In the genomic region with DNA sequence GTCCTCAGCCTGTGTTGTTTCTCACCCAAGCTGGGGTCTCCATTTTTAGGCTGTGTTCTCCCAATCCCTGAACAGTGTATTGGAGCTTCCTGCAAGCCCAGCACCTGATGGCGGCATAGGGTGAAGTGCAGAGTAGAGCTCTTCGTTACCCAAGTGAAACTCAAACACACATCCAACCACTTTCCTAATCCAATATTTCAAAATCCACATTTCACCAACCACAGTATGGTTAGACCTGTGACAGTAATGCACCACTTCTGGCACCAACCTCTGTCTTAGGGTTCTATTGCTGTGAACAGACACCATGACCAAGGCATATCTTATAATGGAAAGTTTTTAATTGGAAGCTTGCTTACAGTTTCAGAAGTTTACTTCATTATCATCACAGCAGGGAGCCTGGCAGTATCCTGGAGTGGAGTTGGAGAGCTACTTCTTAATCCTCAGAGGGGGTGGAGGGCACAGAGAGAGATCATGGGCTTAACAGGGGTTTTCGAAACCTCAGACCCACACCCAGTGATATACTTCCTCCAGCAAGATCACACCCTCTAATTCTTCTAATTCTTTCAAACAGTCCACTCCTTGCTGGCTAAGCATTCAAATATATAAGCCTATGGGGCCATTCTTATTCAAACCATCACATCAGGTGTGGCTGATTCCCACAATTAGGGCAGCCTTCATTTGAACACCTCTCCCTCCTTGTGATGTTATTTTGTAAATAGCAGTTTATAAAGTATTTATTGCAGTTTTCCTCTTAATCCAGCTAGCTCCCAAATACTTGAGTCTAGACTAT, we compare ENCODE assay signal across 29 mouse cellular contexts. TPM values are rescaled to one million over a fixed set of nuclear protein-coding genes. Genes with fewer than 3 reads are reported as not detected.
DNase-seq lines count a peak whose midpoint lies in the region; ATAC-seq and TF ChIP-seq lines count a peak whose summit lies in the region.
"Had no signal": no experiment of that assay in that cellular context is flagged by ENCODE, and none has a peak within 500 bp of the region (broad histone marks: within the 10 kb centered on the region; RNA-seq: fewer than 3 reads in every experiment).

No protein-coding gene starts in this region.

- no peaks in the 10 kb centered on the region for H3K9me3 ChIP-seq in MEL (replicated peaks; ENCODE audit: insufficient read depth, low read length)
- no peaks in the 10 kb centered on the region for H3K9me3 ChIP-seq in liver, embryonic 15.5 days (replicated peaks)
- H3K9me3 ChIP-seq: embryonic facial prominence, embryonic 15.5 days; forebrain, embryonic 15.5 days; hindbrain, embryonic 13.5 days; kidney, embryonic 15.5 days; limb, embryonic 15.5 days; midbrain, embryonic 12.5 days had no signal

- no peak for TF ChIP-seq RAD21 in MEL (IDR thresholded peaks at IDR 0.05; ENCODE audit: low read depth, low read length)

- TF ChIP-seq POLR2A in MEL (IDR thresholded peaks at IDR 0.05; ENCODE audit: control insufficient read depth in 1 of 2, insufficient read depth in 1 of 2, low read depth in 1 of 2, low read length in 2 of 2, poor library complexity in 1 of 2) (no peak), myocyte (IDR thresholded peaks at IDR 0.05; ENCODE audit: insufficient read length, low read depth) (no peak)

- no peak for ATAC-seq in liver, embryonic 15.5 days (ENCODE audit: insufficient read depth)
- ATAC-seq: forebrain, embryonic 15.5 days had no signal

- H3K79me2 ChIP-seq in MEL (ENCODE audit: control insufficient read depth, insufficient read depth, low read length, poor library complexity): peaks cover 2% of the 10 kb centered on the region; the same call in 1 of the 2 replicates
- H3K79me2 ChIP-seq in myocyte (ENCODE audit: control insufficient read depth, insufficient read depth): no peaks in the 10 kb centered on the region

- no peaks in the 10 kb centered on the region for H3K27me3 ChIP-seq in MEL (ENCODE audit: control insufficient read depth in 1 of 2, insufficient read depth in 2 of 2, low read length in 2 of 2)
- H3K27me3 ChIP-seq in liver, embryonic 15.5 days: 0 out of 2 replicates have a peak, but pooled peaks cover 3% of the 10 kb centered on the region
- H3K27me3 ChIP-seq in myocyte (ENCODE audit: control insufficient read depth, insufficient read depth, insufficient read length): no peaks in the 10 kb centered on the region
- H3K27me3 ChIP-seq: embryonic facial prominence, embryonic 15.5 days; forebrain, embryonic 15.5 days; hindbrain, embryonic 13.5 days; kidney, embryonic 15.5 days; limb, embryonic 15.5 days; midbrain, embryonic 12.5 days had no signal

- peak overlapping the region; percentile 26 to 68; a peak in 3 of 4 replicates for H3K4me3 ChIP-seq in MEL (ENCODE audit: control insufficient read depth in 1 of 2, insufficient read depth in 1 of 2, low read depth in 2 of 2, low read length in 2 of 2)
- no peak overlapping the region for H3K4me3 ChIP-seq in liver, embryonic 15.5 days (replicated peaks)
- no peak overlapping the region for H3K4me3 ChIP-seq in myocyte
- H3K4me3 ChIP-seq: embryonic facial prominence, embryonic 15.5 days; forebrain, embryonic 15.5 days; heart, adult 2 months; hindbrain, embryonic 13.5 days; kidney, embryonic 15.5 days; left cerebral cortex, adult 2 months; limb, embryonic 15.5 days; midbrain, embryonic 12.5 days had no signal

- no peak overlapping the region for H3ac ChIP-seq in myocyte (ENCODE audit: control insufficient read depth, insufficient read length)

- H3K4me1 ChIP-seq in MEL (ENCODE audit: control insufficient read depth in 1 of 2, insufficient read depth in 2 of 2, low read length in 2 of 2): peaks cover 0 to 11% of the 10 kb centered on the region in 2 experiments; a peak in 3 of 4 replicates
- no peaks in the 10 kb centered on the region for H3K4me1 ChIP-seq in liver, embryonic 15.5 days (replicated peaks)
- H3K4me1 ChIP-seq: embryonic facial prominence, embryonic 15.5 days; forebrain, embryonic 15.5 days; hindbrain, embryonic 13.5 days; kidney, embryonic 15.5 days; limb, embryonic 15.5 days; midbrain, embryonic 12.5 days had no signal

- no peak overlapping the region for H3K27ac ChIP-seq in MEL (ENCODE audit: control insufficient read depth, low read depth, low read length)
- H3K27ac ChIP-seq in liver, embryonic 15.5 days (replicated peaks): no peak overlapping the region
- H3K27ac ChIP-seq: embryonic facial prominence, embryonic 15.5 days; forebrain, embryonic 15.5 days; heart, adult 2 months; hindbrain, embryonic 13.5 days; kidney, embryonic 15.5 days; left cerebral cortex, adult 2 months; limb, embryonic 15.5 days; midbrain, embryonic 12.5 days; stomach, postnatal 0 days had no signal

- peak overlapping the region; percentile 10; the same call in 1 of the 2 replicates for H3K4me2 ChIP-seq in liver, embryonic 15.5 days
- H3K4me2 ChIP-seq in myocyte (ENCODE audit: low read depth): peak overlapping the region; percentile 22
- H3K4me2 ChIP-seq: embryonic facial prominence, embryonic 15.5 days; forebrain, embryonic 15.5 days; hindbrain, embryonic 13.5 days; kidney, embryonic 15.5 days; limb, embryonic 15.5 days; lung, embryonic 14.5 days; midbrain, embryonic 12.5 days had no signal

- intact Hi-C loops in heart, postnatal 36 days (cut with DNase I): no loop called here

- no peak for TF ChIP-seq EP300 in MEL (IDR thresholded peaks at IDR 0.05; ENCODE audit: low read depth in 1 of 2, low read length in 2 of 2)

- WGBS in liver, embryonic 15.5 days (ENCODE audit: insufficient replicate concordance): 86% methylated on average over 3 of the region's 3 CpGs

- no peak for TF ChIP-seq CTCF in MEL (IDR thresholded peaks at IDR 0.05 in 2 of 3, conservative IDR thresholded peaks at IDR 0.05 in 1 of 3; ENCODE audit: control insufficient read depth in 1 of 3, insufficient read depth in 1 of 3, low read depth in 2 of 3, low read length in 3 of 3, poor library complexity in 1 of 3, severe bottlenecking in 1 of 3)

- H3K36me3 ChIP-seq in MEL (ENCODE audit: control insufficient read depth in 1 of 2, insufficient read depth in 2 of 2, low read length in 2 of 2): peaks cover 0 to 12% of the 10 kb centered on the region in 2 experiments; a peak in 2 of 4 replicates
- no peaks in the 10 kb centered on the region for H3K36me3 ChIP-seq in liver, embryonic 15.5 days (replicated peaks)
- no peaks in the 10 kb centered on the region for H3K36me3 ChIP-seq in myocyte (ENCODE audit: control insufficient read depth, insufficient read depth)
- H3K36me3 ChIP-seq: embryonic facial prominence, embryonic 15.5 days; forebrain, embryonic 15.5 days; hindbrain, embryonic 13.5 days; kidney, embryonic 15.5 days; limb, embryonic 15.5 days; midbrain, embryonic 12.5 days had no signal

- H3K9ac ChIP-seq in MEL (ENCODE audit: control insufficient read depth, low read depth, low read length, poor library complexity, severe bottlenecking): peak overlapping the region; percentile 55
- H3K9ac ChIP-seq in liver, embryonic 15.5 days: no peak overlapping the region
- H3K9ac ChIP-seq: embryonic facial prominence, embryonic 15.5 days; forebrain, embryonic 15.5 days; hindbrain, embryonic 13.5 days; kidney, embryonic 15.5 days; limb, embryonic 15.5 days; lung, embryonic 14.5 days; midbrain, embryonic 12.5 days had no signal

- DNase-seq in heart, adult 11 months: peak; percentile 73
- no peak for DNase-seq in heart, postnatal 36 days
- peak; percentile 5 for DNase-seq in MEL (ENCODE audit: low read depth, low spot score)
- no peak for DNase-seq in kidney, postnatal 25 days
- no peak for DNase-seq in layer of hippocampus, postnatal 25 days (ENCODE audit: extremely low spot score in 1 of 2, low spot score in 1 of 2)
- DNase-seq in left cerebral cortex, adult 9 months (ENCODE audit: low spot score in 2 of 2): no peak
- DNase-seq: cerebellum, adult 18-20 months; cerebellum, postnatal 36 days; gastrocnemius, postnatal 14 days; heart, adult 2 months; kidney, adult 11 months; kidney, postnatal 4 days; layer of hippocampus, adult 9-11 months; left cerebral cortex, postnatal 4 days; lung, embryonic 14.5 days; right cerebral cortex, postnatal 14 days had no signal

RNA-seq across cellular contexts. Expression of gene Gm49342, which starts 6.0 kb away (rescaled TPM):
- 10 to 100 TPM; 10.1 to 10.6 TPM for total RNA-seq in heart, postnatal 36 days (2021)
- total RNA-seq in MEL (2012; rRNA removed): 11.7 and 14.5 TPM in 2 replicates
- 10 to 100 TPM in 1 of 2 experiments, not detected in 1; 45.2 TPM for polyA plus RNA-seq in MEL (2012; ENCODE audit: insufficient read depth in 1 of 2, insufficient read length in 2 of 2, low read depth in 1 of 2, low replicate concordance in 2 of 2, missing spikeins in 1 of 2)
- polyA plus RNA-seq in liver, embryonic 15.5 days (2015; fragmentation: Nextera tagmentation; extraction: Ambion mirVana): not detected in 2 replicates
- 11.9 TPM for polyA plus RNA-seq in myocyte (2012; fragmentation: generic; extraction: Trizol)
- 10 to 100 TPM in 1 of 2 experiments, 1 to 10 TPM in 1; 8.9 to 14.9 TPM for total RNA-seq in layer of hippocampus, postnatal 25 days (2021)
- polyA plus RNA-seq: embryonic facial prominence, embryonic 15.5 days; forebrain, embryonic 15.5 days; heart, embryonic 14.5 days; hindbrain, embryonic 13.5 days; kidney, embryonic 15.5 days; limb, embryonic 15.5 days; lung, embryonic 14.5 days; midbrain, embryonic 12.5 days; neural tube, embryonic 11.5 days; stomach, postnatal 0 days; thymus, postnatal 0 days had no signal

RNA-seq across cellular contexts. Expression of gene Pnp, which starts 7.4 kb away (rescaled TPM):
- total RNA-seq in heart, postnatal 36 days (2021): 10 to 100 TPM; 12.7 to 14.8 TPM
- 46.7 and 49.7 TPM in 2 replicates for total RNA-seq in MEL (2012; rRNA removed)
- polyA plus RNA-seq in MEL (2012; ENCODE audit: insufficient read depth in 1 of 2, insufficient read length in 2 of 2, low read depth in 1 of 2, low replicate concordance in 2 of 2, missing spikeins in 1 of 2): 100 to 1,000 TPM in 1 of 2 experiments, 10 to 100 TPM in 1; 36.2 to 302 TPM
- polyA plus RNA-seq in liver, embryonic 15.5 days (2015; fragmentation: Nextera tagmentation; extraction: Ambion mirVana): 80.6 and 83.3 TPM in 2 replicates
- 20.4 TPM for polyA plus RNA-seq in myocyte (2012; fragmentation: generic; extraction: Trizol)
- 10 to 100 TPM; 13.0 to 17.4 TPM for total RNA-seq in layer of hippocampus, postnatal 25 days (2021)

RNA-seq across cellular contexts. Expression of gene Pip4p1, which starts 7.7 kb away (rescaled TPM):
- 10 to 100 TPM; 24.5 to 27.2 TPM for total RNA-seq in heart, postnatal 36 days (2021)
- 10.5 and 12.2 TPM in 2 replicates for total RNA-seq in MEL (2012; rRNA removed)
- 10 to 100 TPM in 1 of 2 experiments, not detected in 1; 21.6 TPM for polyA plus RNA-seq in MEL (2012; ENCODE audit: insufficient read depth in 1 of 2, insufficient read length in 2 of 2, low read depth in 1 of 2, low replicate concordance in 2 of 2, missing spikeins in 1 of 2)
- 23.0 and 24.5 TPM in 2 replicates for polyA plus RNA-seq in liver, embryonic 15.5 days (2015; fragmentation: Nextera tagmentation; extraction: Ambion mirVana)
- polyA plus RNA-seq in myocyte (2012; fragmentation: generic; extraction: Trizol): 71.3 TPM
- total RNA-seq in layer of hippocampus, postnatal 25 days (2021): 10 to 100 TPM; 85.3 to 88.8 TPM

RNA-seq across cellular contexts. Expression of gene Apex1, which starts 13.5 kb away (rescaled TPM):
- total RNA-seq in heart, postnatal 36 days (2021): 10 to 100 TPM; 27.7 to 28.1 TPM
- total RNA-seq in MEL (2012; rRNA removed): 123 and 129 TPM in 2 replicates
- polyA plus RNA-seq in MEL (2012; ENCODE audit: insufficient read depth in 1 of 2, insufficient read length in 2 of 2, low read depth in 1 of 2, low replicate concordance in 2 of 2, missing spikeins in 1 of 2) (100 to 1,000 TPM in 1 of 2 experiments, not detected in 1; 155 TPM), myocyte (2012; fragmentation: generic; extraction: Trizol) (113 TPM)
- 61.4 and 70.5 TPM in 2 replicates for polyA plus RNA-seq in liver, embryonic 15.5 days (2015; fragmentation: Nextera tagmentation; extraction: Ambion mirVana)
- total RNA-seq in layer of hippocampus, postnatal 25 days (2021): 10 to 100 TPM; 67.4 to 75.4 TPM

RNA-seq across cellular contexts. Expression of gene Osgep, which starts 13.6 kb away (rescaled TPM):
- 10 to 100 TPM; 75.7 to 79.2 TPM for total RNA-seq in heart, postnatal 36 days (2021)
- 28.0 and 29.6 TPM in 2 replicates for total RNA-seq in MEL (2012; rRNA removed)
- 10 to 100 TPM in 1 of 2 experiments, not detected in 1; 45.1 TPM for polyA plus RNA-seq in MEL (2012; ENCODE audit: insufficient read depth in 1 of 2, insufficient read length in 2 of 2, low read depth in 1 of 2, low replicate concordance in 2 of 2, missing spikeins in 1 of 2)
- 54.7 and 57.7 TPM in 2 replicates for polyA plus RNA-seq in liver, embryonic 15.5 days (2015; fragmentation: Nextera tagmentation; extraction: Ambion mirVana)
- 81.0 TPM for polyA plus RNA-seq in myocyte (2012; fragmentation: generic; extraction: Trizol)
- total RNA-seq in layer of hippocampus, postnatal 25 days (2021): 10 to 100 TPM; 34.6 to 37.0 TPM

Comparison
In these comparisons a context has a peak if more than half of its experiments do, and no peak if none do; other contexts are left out.
1. DNase-seq: peak in heart, adult 11 months (single experiment) and MEL (single experiment); none in heart, postnatal 36 days (0 of 2), kidney, postnatal 25 days (0 of 2), layer of hippocampus, postnatal 25 days (0 of 2) and left cerebral cortex, adult 9 months (0 of 2).
2. H3K4me3 ChIP-seq: peak in MEL (2 of 2); none in liver, embryonic 15.5 days (single experiment) and myocyte (single experiment).